Mouse (Mus musculus) cerebellum, adult 2 months (tissue): Measurements from ENCODE around the gene Klhdc8b.

Source experiments
- CTCF ChIP-seq: fragments of 200-500 bp; IDR thresholded peaks from 2 replicates; pipeline ENCODE4 v1.5.1; 2011; ENCODE audit warnings: low read depth, mild to moderate bottlenecking, control low read depth, low read length, moderate library complexity, borderline replicate concordance; ENCODE audit not compliant: insufficient read depth
- POLR2A ChIP-seq: fragments of 200-500 bp; IDR thresholded peaks from 2 replicates; pipeline ENCODE4 v1.6.1; 2011; ENCODE audit warnings: low read length, control low read depth, borderline replicate concordance; ENCODE audit not compliant: insufficient read depth

DNA sequence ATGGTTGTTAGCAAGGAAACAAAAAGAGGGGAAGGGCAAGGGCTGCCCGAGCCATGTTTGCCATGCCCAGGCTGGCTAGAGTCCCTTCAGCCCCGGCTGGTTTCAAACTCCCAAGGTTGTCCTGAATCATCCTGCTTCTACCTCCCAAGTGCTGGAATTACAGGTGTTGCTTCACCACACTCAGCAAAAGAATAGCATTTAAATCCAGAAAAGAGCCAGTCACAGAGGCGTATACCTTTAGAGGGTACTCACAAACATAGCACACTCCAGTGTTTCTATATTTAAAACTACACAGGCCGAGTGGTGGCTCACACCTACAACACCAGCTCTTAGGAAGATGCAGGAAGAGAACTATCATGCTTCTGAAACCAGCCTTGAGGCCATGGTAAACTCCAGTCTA, 51.8 kb downstream of the Klhdc8b start:
- no peak for TF ChIP-seq CTCF
- TF ChIP-seq POLR2A, result no peak
